Mouse (Mus musculus) spleen, adult 2 months (tissue): ENCODE measurements around the gene Rdh13.

Source experiments
- CTCF ChIP-seq: fragments of 200-500 bp; IDR thresholded peaks from 2 replicates; pipeline ENCODE4 v1.5.1; 2011; ENCODE audit warnings: mild to moderate bottlenecking, inconsistent platforms; ENCODE audit not compliant: insufficient read depth, insufficient read length, insufficient replicate concordance; ENCODE audit errors: extremely low read depth
- POLR2A ChIP-seq: fragments of 200-500 bp; IDR thresholded peaks from 2 replicates; pipeline ENCODE4 v1.6.1; 2011; ENCODE audit warnings: low read depth, low read length, inconsistent platforms

GRCm38 (mm10) chr7:4431548-4431947 lies 13.9 kb downstream of the Rdh13 start:
- peak; percentile 61; the same call in 1 of the 2 replicates for TF ChIP-seq CTCF
- TF ChIP-seq POLR2A: no peak
